Mouse (Mus musculus) olfactory bulb, adult 2 months (tissue): ENCODE data around the gene Rabac1.

ENCODE experiments used
- CTCF ChIP-seq: fragments of 200-500 bp; IDR thresholded peaks from 2 replicates; pipeline ENCODE4 v1.5.1; 2012; ENCODE audit warnings: low read depth, mild to moderate bottlenecking, low read length, moderate library complexity; ENCODE audit not compliant: insufficient read depth
- POLR2A ChIP-seq: fragments of 200-500 bp; IDR thresholded peaks from 2 replicates; pipeline ENCODE4 v1.6.1; 2012; ENCODE audit warnings: mild to moderate bottlenecking, low read depth, low read length, moderate library complexity; ENCODE audit not compliant: insufficient read depth

DNA sequence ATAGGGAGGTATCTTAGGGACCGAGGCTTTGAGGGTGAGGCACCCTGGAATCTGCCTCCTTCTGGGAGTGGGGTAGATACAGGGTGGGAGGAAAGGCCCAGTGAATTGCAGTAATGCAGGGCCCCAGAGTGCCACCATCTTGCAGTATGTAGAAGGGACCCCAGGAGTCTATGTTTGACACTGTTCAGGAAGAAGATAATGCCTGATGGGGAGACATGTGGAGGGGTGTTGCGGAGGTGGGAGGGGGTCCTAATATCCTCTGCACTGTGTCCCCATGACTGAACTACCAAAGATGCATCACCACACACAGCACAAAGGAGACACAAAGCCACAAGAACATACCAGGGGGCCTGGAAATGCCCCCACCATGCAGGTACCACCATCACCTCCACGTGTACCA lies 33.6 kb upstream of the Rabac1 start:
- TF ChIP-seq CTCF (no peak), POLR2A (no peak)
